Mouse (Mus musculus) lung, postnatal 0 days (tissue): ENCODE measurements around the gene Bco2.

ENCODE experiments used
- CTCF ChIP-seq: IDR thresholded peaks from 2 replicates; pipeline ENCODE4 v1.5.1; 2016; ENCODE audit warnings: antibody characterized with exemption, mild to moderate bottlenecking
- EP300 ChIP-seq: IDR thresholded peaks from 2 replicates; pipeline ENCODE4 v1.6.1; 2016; ENCODE audit warnings: antibody characterized with exemption, mild to moderate bottlenecking, control low read depth

GRCm38 (mm10) chr9:50565173-50565572 lies 10.2 kb upstream of the Bco2 start:
- TF ChIP-seq CTCF (no peak), EP300 (no peak)
